Mouse (Mus musculus): ENCODE results near the gene Kif19a.

Kif19a gene

DNA sequence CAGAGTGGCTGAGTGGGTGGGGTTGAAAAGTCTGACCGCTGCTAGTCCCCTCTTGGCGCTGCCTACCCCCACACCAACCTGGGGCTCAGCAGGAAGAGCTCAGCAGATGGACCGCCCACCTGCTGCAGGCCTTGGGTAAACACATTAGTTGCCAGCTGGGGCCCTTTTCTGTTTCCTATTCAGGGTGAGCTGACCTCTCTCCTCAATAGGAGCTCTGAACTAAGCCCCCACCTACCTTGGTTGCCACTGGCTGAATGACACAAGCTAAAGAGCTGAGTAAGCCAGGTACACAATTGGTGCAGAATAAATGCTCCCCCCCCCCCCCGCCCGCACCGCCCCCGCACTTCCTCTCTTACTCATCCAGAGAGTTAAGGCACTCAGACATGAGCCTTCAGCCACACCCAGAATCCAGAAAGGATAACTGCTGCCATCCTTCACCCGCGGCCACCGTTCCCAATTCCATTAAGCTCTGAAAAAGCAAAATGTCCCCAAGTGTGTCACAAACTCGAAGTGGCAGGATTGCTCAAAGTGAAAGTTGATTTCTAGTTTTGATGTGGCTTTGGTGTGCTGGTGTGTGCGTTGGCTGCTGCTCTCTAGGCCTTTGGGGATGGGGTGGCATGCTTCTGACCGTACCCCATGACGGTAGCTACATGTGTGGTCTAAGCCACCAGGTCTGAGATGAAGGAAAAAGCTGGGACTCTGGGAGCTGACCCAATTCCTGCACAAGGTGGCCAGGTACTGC is 42.7 kb downstream of the Kif19a start:
- DNase-seq (ENCODE audit: low read depth, low spot score): peak; percentile 87

DNA sequence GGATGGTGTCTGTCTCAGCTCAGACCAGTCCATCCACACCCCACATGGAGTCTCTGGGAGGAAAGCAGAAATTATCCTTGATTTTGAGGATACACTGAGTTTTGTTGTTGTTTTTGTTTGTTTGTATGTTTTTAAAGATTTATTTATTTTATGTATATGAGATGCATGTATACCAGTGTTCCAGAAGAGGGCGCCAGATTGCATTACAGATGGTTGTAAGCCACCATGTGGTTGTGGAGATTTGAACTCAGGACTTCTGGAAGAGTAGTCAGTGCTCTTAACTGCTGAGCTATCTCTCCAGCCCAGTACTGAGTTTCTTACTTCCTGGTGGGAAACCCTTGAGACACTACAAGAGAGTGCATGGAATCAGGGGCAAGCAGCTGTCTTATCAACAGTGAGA is 44.2 kb downstream of the Kif19a start:
- DNase-seq (ENCODE audit: low read depth, low spot score): no peak

DNA sequence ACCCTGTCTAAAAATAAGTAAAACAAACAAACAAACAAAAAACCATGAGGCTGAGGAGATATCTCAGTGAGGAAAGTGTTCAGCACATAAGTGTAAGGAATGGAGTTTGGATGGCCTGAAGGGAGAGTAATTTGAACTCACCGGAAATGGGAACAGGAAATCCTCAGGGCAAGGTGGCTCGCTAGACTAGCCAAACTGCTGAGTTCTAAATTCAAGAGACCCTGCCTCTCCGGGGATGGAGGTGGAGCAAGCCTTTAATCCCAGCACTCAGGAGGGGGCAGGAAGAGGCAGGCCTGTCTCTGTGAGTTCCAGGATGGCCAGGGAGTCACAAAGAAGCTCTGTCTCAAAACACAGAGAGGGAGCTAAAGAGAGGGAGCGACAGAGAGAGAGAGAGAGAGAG is 45.2 kb downstream of the Kif19a start:
- DNase-seq (ENCODE audit: low read depth, low spot score): no peak

DNA sequence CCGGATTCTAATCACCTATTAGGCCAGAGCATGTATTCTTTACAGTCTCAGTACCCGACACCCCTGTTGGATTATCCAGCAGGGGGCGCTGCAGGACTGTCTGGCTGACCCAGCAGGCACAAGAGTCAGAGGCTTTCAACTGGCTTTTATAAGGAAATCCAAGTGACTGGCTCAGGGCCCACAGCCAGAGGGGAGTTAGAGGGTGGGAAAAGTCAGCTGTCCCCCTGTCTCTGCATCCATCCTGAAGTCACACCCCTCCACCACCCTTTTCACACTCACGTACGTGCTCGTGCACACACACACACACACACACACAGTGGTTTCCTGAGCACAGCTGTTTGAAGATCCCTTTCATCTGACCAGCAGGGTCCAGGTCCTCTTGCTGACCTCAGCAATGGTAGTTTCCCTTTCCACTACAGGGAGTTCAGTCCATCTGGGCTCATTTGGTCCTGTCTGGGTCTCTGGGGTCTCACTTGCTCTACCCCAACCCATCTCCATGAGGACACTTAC is 47.6 kb downstream of the Kif19a start:
- peak; percentile 91 for DNase-seq (ENCODE audit: low read depth, low spot score)

DNA sequence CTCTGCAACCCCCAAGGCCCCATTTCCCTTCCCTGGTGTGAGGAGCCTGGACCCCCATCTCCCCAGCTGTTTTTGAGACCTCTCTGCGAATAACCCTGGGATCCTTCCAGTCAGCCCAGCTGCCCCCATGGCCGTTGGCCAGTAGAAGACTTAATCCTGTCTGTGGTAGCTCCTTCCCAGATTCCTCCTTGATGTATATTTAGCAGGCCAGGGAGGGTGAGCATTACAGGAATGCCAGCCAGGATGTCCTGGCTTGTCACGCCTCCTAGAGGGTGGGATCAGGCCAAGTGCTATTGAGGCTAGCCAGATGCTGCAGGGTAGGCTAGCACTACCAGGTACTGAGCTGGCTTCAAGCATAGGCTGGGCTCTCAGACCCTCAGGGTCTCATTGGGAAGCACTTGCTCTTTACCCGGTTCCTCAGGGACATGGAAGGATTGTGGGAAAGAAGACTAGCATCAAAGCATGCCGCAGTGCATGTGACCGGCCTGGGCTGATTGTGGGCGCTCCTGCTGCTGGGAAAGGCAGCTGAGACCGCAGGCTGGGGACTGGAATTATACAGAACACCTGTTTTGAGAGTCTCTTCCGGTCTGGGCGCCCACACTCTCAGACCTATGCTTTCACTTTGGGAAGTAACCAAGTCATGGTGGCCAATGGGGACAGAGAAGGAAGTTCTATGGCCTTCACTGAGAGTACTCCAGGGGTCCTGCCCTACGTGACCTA is 49.8 kb downstream of the Kif19a start:
- no peak for DNase-seq (ENCODE audit: low read depth, low spot score)

DNA sequence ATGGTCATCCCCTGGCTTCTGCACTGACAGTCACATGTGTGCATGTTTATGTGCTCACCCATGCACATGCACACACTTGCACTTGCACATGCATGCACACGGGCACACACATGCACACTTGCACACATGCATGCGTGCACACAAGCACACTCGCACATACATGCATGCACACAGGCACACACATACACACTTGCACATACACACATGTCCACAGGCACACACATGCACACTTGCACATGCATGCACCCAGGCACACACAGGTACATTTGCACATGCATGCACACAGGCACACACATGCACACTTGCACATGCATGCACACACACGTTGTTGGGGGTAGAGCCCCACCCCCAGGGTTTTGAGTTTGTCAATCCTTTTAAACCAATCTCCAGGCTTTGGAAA is 51.7 kb downstream of the Kif19a start:
- no peak for DNase-seq (ENCODE audit: low read depth, low spot score)

DNA sequence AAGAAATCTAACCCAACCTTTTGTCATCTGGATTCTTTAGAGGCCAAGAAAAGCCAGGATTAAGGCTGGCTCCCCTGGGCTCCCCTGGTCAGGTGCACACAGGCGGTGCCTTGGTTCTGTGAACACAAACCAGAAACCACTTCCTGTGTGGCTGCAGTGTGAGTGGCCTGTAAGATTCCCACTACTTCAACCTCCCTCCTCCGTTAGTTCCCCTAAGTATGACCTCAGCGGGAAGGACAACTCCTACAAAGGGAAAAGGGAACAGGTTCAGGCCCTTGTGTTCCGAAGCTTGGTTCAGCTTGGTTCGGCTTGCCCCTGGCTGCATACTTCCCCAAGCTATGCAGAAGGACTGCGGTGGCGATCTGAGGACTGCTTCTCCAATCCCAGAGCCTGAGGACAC is 53.0 kb downstream of the Kif19a start:
- no peak for DNase-seq (ENCODE audit: low read depth, low spot score)

DNA sequence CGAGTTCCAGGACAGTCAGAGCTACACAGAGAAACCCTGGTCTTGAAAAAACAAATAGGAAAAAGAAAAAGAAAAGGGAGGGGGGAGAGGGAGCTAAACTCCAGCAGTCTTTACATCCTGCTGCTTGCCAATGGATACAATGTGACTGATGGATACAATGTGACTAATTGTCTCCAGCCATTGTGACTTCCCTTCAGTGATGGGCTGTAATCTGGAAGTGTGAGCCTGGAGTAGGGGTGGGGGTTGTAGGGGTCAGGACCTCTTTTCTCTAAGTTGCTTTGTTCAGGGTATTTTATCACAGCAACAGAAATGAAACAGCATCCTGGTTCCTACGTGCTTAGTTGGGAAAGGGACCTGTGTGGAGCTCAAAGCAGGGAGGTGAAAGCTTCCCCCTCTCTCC is 53.9 kb downstream of the Kif19a start:
- no peak for DNase-seq (ENCODE audit: low read depth, low spot score)

DNA sequence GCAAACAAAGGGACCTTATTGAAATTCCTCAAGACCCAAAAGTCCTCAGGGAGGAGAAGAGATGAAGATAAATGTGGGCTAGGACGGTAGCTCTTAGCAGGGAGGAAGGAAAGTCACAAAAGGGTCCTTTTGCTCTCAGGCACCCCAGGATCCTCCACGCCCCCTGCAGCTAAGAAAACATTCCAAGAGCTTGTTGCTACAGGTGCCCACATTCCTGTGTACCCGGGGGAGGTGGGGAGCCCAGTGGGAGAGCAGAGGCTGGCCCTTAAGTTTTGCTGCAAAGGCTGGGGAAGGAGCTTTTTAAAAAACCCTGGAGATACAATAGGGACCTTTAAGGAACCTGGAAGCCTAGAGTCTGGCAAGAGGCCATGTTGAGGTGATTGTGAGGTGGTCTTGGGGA is 55.3 kb downstream of the Kif19a start:
- no peak for DNase-seq (ENCODE audit: low read depth, low spot score)

DNA sequence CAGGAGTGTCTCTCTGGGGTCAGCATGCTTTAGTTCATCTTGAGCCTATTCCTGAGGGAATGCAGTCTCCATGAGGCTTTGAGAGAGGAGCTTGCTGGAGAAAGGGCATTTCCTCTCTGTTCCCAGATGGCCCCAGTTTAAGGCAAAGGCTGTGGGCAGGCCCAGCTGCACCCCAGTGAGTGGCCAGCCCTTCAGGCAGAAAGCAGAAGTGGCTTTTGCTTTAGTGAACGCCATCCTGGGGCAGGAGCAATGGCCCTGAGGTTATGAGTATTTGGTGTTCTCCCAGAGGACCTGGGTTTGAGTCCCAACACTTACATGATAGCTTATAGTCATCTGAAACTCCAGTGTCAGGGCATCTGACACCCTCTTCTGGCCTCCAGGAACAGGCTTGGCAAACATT is 56.1 kb downstream of the Kif19a start:
- DNase-seq (ENCODE audit: low read depth, low spot score): no peak

DNA sequence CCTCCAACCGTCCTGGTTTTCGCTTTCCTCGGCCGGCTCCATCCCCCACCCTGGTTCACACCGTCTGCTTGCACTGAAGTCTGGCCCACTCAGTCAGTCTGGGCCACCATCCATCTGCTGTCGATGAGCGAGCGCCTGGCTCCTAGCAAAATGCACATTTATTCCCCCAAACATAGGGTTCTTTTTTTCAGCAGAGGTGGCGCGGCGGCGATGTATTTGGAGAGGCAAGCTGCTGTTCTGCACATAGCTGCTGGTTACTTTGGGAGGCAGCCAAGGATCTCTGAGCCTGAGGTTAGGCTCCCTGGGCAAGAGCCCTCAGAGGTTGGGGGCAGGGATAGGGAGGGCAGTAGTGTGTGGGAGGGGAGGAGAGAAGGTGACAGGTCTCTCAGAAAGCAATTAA is 57.5 kb downstream of the Kif19a start:
- peak; percentile 97 for DNase-seq (ENCODE audit: low read depth, low spot score)

DNA sequence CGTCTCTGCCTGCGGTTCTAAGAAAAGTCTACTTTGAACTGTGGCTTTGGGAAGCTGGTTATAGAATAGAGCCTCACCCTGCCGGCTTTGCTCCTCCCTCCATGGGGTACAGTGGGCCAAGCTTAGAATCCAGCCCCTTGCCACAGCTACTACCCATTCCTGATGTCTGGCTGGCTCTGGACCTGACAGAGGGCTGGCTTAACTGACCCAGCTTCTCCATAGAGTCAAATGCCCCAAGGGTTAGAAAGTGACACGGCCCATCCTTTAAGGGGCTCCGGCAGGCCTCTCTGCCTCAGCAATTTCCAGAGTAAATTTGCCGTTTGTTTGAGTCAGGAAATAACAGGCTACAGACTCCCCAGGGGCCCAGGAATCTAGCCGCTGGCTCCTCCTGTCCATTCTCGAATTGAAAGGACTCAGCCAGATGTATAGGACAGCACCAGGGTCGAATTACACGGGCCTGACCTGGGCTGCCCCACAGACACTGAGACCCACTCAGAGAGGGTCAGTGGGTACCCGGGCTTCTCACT is 58.1 kb downstream of the Kif19a start:
- DNase-seq (ENCODE audit: low read depth, low spot score): no peak

DNA sequence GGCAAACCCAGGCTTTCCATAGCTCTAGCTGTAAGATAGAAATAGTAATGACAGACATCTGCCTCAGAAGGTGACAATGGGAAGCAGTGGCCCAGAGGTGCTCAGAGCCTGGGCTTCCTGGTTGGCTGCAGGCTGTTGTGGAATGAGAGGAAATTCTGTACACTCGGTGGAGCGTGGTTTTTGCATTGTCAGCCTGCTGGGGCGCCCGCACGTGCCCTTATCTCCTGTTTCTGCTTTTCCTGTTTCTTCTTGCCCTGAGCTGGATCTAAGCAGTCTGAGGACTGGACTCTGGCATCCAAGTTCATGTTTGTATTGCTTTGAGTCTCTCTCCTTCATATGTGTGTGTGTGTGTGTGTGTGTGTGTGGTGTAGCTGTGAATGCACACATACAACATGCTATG is 61.5 kb downstream of the Kif19a start:
- no peak for DNase-seq (ENCODE audit: low read depth, low spot score)

DNA sequence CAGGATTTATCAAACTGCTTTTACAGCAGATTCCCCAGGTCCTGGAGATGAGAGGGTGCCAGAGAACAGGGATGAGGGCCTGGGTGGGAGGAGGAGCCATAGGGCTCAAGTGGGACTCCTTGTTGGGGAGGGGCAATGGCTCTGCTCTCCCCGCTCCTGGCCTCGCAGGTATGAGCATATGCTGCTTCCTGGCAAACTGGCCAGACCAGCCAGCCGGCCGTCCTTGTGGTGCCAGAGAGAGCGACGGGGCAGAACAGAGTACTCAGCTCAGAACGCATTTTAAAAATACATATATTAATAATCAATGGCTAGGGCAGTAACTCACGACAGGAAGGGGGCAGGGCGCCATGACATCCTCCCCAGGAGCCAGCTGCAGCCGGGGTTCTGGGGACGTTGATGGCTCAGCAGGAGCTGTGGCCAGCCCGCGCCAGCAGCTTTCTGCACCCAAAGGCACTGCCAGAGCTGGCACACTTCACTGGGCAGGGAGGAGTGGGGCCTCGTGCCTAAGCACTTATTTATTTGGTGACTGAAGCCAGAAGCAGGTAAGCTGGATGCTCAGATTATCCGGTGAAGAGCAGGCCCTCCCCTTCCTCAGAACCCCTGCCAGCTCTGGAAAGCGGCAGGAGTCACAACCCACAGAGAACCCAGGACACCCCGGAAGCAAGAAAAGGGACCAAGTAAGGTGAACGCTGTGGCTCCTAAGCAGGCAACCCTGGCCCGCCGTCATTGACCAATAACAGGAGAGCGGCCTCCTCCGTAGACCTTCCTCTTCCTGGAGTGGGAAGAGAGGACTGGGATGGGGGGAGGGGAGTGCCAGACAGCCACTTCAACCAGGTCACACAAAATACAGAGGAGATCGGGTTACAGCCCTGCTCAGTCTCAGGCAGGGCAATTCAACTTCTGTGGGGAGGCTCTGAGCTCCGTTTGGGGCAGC is 64.6 kb downstream of the Kif19a start:
- peak; percentile 96 for DNase-seq (ENCODE audit: low read depth, low spot score)

DNA sequence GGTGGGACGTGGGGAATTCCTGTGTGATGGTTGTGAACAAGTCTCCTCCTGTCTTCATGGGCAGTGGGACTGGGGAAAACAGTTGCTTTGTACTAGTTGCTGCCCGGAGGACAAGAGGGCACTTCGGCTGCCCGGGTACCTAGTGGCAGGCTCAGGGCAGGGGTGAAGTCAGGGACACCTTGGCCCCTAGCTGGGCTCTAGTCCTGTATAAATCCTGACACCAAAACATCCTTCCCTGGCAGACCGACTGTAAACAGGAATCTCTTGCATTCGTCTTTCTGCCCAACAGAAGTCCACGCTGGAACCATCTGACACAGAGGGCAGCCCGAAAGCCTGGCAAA is 65.2 kb downstream of the Kif19a start:
- no peak for DNase-seq (ENCODE audit: low read depth, low spot score)

DNA sequence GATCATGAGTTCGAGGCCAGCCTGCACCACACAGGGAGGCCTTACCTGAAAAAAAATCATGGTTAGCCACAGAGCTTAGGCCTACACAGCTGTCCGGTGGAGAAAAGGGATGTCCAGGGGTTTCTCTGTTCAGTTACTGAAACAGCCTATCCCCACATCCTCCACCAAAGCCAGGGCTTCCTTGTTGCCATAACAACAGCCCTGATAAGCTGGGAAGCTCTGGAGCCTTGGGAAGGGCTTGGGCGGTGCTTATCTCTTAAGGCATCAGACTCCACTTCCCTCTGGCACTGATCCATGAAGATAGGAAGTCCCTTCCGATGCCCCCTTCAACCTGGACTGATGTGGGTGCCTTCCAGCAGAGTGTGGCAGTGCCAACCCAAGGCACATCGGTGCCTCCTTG is 68.0 kb downstream of the Kif19a start:
- no peak for DNase-seq (ENCODE audit: low read depth, low spot score)

All from brain, adult 2 months (tissue).